Comparison of ENCODE assay signal across 8 mouse cellular contexts in genomic region chr11:114795231-114795746, GRCm38 (mm10). TPM values are rescaled to one million over a fixed set of nuclear protein-coding genes. Genes with fewer than 3 reads are reported as not detected.
DNase-seq lines count a peak whose midpoint lies in the region; ATAC-seq and TF ChIP-seq lines count a peak whose summit lies in the region.

No protein-coding gene starts in this region.

- peak overlapping the region; percentile 49 for H3K4me3 ChIP-seq in E14TG2a.4 (replicated peaks; ENCODE audit: low read length)
- H3K4me3 ChIP-seq in forebrain, embryonic 11.5 days (ENCODE audit: low read depth, low read length), result peak overlapping the region; percentile 31
- peak overlapping the region; percentile 23 for H3K4me3 ChIP-seq in lung, embryonic 14.5 days (ENCODE audit: low read depth, low read length)

- TF ChIP-seq CTCF in E14TG2a.4 (conservative IDR thresholded peaks at IDR 0.05; ENCODE audit: low read length), result no peak
- peak; percentile 38 for TF ChIP-seq CTCF in brain, embryonic 14.5 days (IDR thresholded peaks at IDR 0.05; ENCODE audit: borderline replicate concordance, extremely low read depth, insufficient read depth, insufficient read length)
- peak; percentile 51 for TF ChIP-seq CTCF in lung, embryonic 14.5 days (IDR thresholded peaks at IDR 0.05; ENCODE audit: low read depth)

- H3K4me2 ChIP-seq in forebrain, embryonic 11.5 days (ENCODE audit: low read depth, low read length, severe bottlenecking), result peak overlapping the region; percentile 60
- H3K4me2 ChIP-seq in lung, embryonic 14.5 days, result peak overlapping the region; percentile 57

- TF ChIP-seq POLR2A in brain, embryonic 14.5 days (IDR thresholded peaks at IDR 0.05; ENCODE audit: borderline replicate concordance, extremely low read depth, insufficient read depth, insufficient read length, poor library complexity, severe bottlenecking), result no peak

- peaks cover 62% of the 10 kb centered on the region for H3K4me1 ChIP-seq in E14TG2a.4 (replicated peaks; ENCODE audit: low read depth, low read length)
- H3K4me1 ChIP-seq in forebrain, embryonic 11.5 days (replicated peaks; ENCODE audit: control insufficient read depth, insufficient read depth, low read length), result peaks cover 40% of the 10 kb centered on the region
- peaks cover 3% of the 10 kb centered on the region; the same call in 1 of the 2 replicates for H3K4me1 ChIP-seq in lung, embryonic 14.5 days (ENCODE audit: insufficient read depth)

- H3K9ac ChIP-seq in forebrain, embryonic 11.5 days (ENCODE audit: low read length), result peak overlapping the region; percentile 66
- H3K9ac ChIP-seq in lung, embryonic 14.5 days, result no peak overlapping the region

- ATAC-seq in forebrain, embryonic 11.5 days (replicated peaks; ENCODE audit: low FRiP score), result peak; percentile 85
- peak; percentile 85 for ATAC-seq in lung, embryonic 14.5 days (ENCODE audit: insufficient read depth)
- no peak for ATAC-seq in erythroid progenitor cell, adult 5-6 weeks (replicated peaks; ENCODE audit: low FRiP score, poor library complexity, severe bottlenecking)

- H3K36me3 ChIP-seq in E14TG2a.4 (ENCODE audit: insufficient read depth, low read length), result no peaks in the 10 kb centered on the region
- no peaks in the 10 kb centered on the region for H3K36me3 ChIP-seq in forebrain, embryonic 11.5 days (ENCODE audit: control insufficient read depth, insufficient read depth, low read length)
- H3K36me3 ChIP-seq in lung, embryonic 14.5 days (ENCODE audit: insufficient read depth), result no peaks in the 10 kb centered on the region

- H3K9me3 ChIP-seq in E14TG2a.4 (ENCODE audit: low read length), result no peaks in the 10 kb centered on the region
- no peaks in the 10 kb centered on the region for H3K9me3 ChIP-seq in forebrain, embryonic 11.5 days (ENCODE audit: control insufficient read depth, low read length)
- no peaks in the 10 kb centered on the region for H3K9me3 ChIP-seq in lung, embryonic 14.5 days (ENCODE audit: low read depth, low read length)

- DNase-seq in brain, embryonic 14.5 days (ENCODE audit: low read depth), result peak; percentile 99
- peak; percentile 92 for DNase-seq in forebrain, embryonic 11.5 days (ENCODE audit: low spot score)
- peak; percentile 70 for DNase-seq in heart, postnatal 4 days
- peak; percentile 95 for DNase-seq in layer of hippocampus, adult 9-10 months (ENCODE audit: low spot score)
- DNase-seq in lung, embryonic 14.5 days, result peak; percentile 74
- peak; percentile 51 for DNase-seq in retina, adult 2 months (ENCODE audit: low read depth, low spot score)

- WGBS in forebrain, embryonic 11.5 days, result 0% methylated on average over 7 of the region's 7 CpGs
- 4% methylated on average over 7 of the region's 7 CpGs for whole genome bisulfite sequencing in lung, embryonic 14.5 days

- H3K27me3 ChIP-seq in E14TG2a.4 (ENCODE audit: insufficient read depth, low read length), result peaks cover 58% of the 10 kb centered on the region
- H3K27me3 ChIP-seq in forebrain, embryonic 11.5 days (ENCODE audit: control insufficient read depth, insufficient read depth, low read length), result peaks cover 30% of the 10 kb centered on the region
- H3K27me3 ChIP-seq in lung, embryonic 14.5 days (ENCODE audit: insufficient read depth, low read length), result peaks cover 40% of the 10 kb centered on the region

- H3K27ac ChIP-seq in forebrain, embryonic 11.5 days (ENCODE audit: low read depth, low read length), result peak overlapping the region; percentile 100
- no peak overlapping the region for H3K27ac ChIP-seq in lung, embryonic 14.5 days (ENCODE audit: low read depth)

RNA-seq across cellular contexts. Expression of gene Btbd17, which starts 0.5 kb away (rescaled TPM):
- polyA plus RNA-seq in brain, embryonic 14.5 days (2012; rRNA removed), result 36.2 and 50.6 TPM in 2 replicates
- polyA plus RNA-seq in forebrain, embryonic 11.5 days (2014; fragmentation: Nextera tagmentation; extraction: Ambion mirVana), result 42.2 and 47.3 TPM in 2 replicates
- total RNA-seq in heart, postnatal 4 days (2021), result under 1 TPM; 0.17 to 0.25 TPM
- polyA plus RNA-seq in lung, embryonic 14.5 days (2014; fragmentation: Nextera tagmentation; extraction: Ambion mirVana), result 0.65 and 1.3 TPM in 2 replicates
- not detected in 2 replicates for total RNA-seq in erythroid progenitor cell, adult 5-6 weeks (2015; ENCODE audit: low replicate concordance)
- not detected in 2 replicates for total RNA-seq in erythroid progenitor cell, adult 5-6 weeks (2017; ENCODE audit: low replicate concordance)

RNA-seq across cellular contexts. Expression of gene Gpr142, which starts 3.4 kb away (rescaled TPM):
- polyA plus RNA-seq in brain, embryonic 14.5 days (2012; rRNA removed), result 0.07 and 0.08 TPM in 2 replicates
- polyA plus RNA-seq in forebrain, embryonic 11.5 days (2014; fragmentation: Nextera tagmentation; extraction: Ambion mirVana), result not detected in 2 replicates
- not detected for total RNA-seq in heart, postnatal 4 days (2021)
- polyA plus RNA-seq in lung, embryonic 14.5 days (2014; fragmentation: Nextera tagmentation; extraction: Ambion mirVana), result 0.28 TPM in 1 of 2 replicates, not detected in the other
- not detected in 2 replicates for total RNA-seq in erythroid progenitor cell, adult 5-6 weeks (2015; ENCODE audit: low replicate concordance)
- total RNA-seq in erythroid progenitor cell, adult 5-6 weeks (2017; ENCODE audit: low replicate concordance), result not detected in 2 replicates

RNA-seq across cellular contexts. Expression of gene Kif19a, which starts 30.1 kb away (rescaled TPM):
- polyA plus RNA-seq in brain, embryonic 14.5 days (2012; rRNA removed), result 0.76 and 0.97 TPM in 2 replicates
- 0.83 and 1.2 TPM in 2 replicates for polyA plus RNA-seq in forebrain, embryonic 11.5 days (2014; fragmentation: Nextera tagmentation; extraction: Ambion mirVana)
- under 1 TPM; 0.26 to 0.81 TPM for total RNA-seq in heart, postnatal 4 days (2021)
- polyA plus RNA-seq in lung, embryonic 14.5 days (2014; fragmentation: Nextera tagmentation; extraction: Ambion mirVana), result 0.29 TPM in 1 of 2 replicates, not detected in the other
- not detected in 2 replicates for total RNA-seq in erythroid progenitor cell, adult 5-6 weeks (2015; ENCODE audit: low replicate concordance)
- not detected in 2 replicates for total RNA-seq in erythroid progenitor cell, adult 5-6 weeks (2017; ENCODE audit: low replicate concordance)

RNA-seq across cellular contexts. Expression of gene Gprc5c, which starts 55.7 kb away (rescaled TPM):
- polyA plus RNA-seq in brain, embryonic 14.5 days (2012; rRNA removed), result 4.1 and 7.4 TPM in 2 replicates
- polyA plus RNA-seq in forebrain, embryonic 11.5 days (2014; fragmentation: Nextera tagmentation; extraction: Ambion mirVana), result 14.1 and 14.4 TPM in 2 replicates
- total RNA-seq in heart, postnatal 4 days (2021), result 10 to 100 TPM; 11.9 to 12.1 TPM
- polyA plus RNA-seq in lung, embryonic 14.5 days (2014; fragmentation: Nextera tagmentation; extraction: Ambion mirVana), result 34.7 and 39.2 TPM in 2 replicates
- not detected in 2 replicates for total RNA-seq in erythroid progenitor cell, adult 5-6 weeks (2015; ENCODE audit: low replicate concordance)
- not detected in 2 replicates for total RNA-seq in erythroid progenitor cell, adult 5-6 weeks (2017; ENCODE audit: low replicate concordance)

Comparison
In these comparisons a context has a peak if more than half of its experiments do, and no peak if none do; other contexts are left out.
1. RNA of gene Btbd17, which starts 0.5 kb away (polyA plus RNA-seq): 42.2 to 47.3 TPM in forebrain, embryonic 11.5 days and 36.2 to 50.6 TPM in brain, embryonic 14.5 days; 0.65 to 1.3 TPM in lung, embryonic 14.5 days; every median in the first group is over 10 times any median in the second.
2. Peak in every context shown above with its lines, with median percentiles within 50 percentile points of each other: H3K4me3 ChIP-seq and DNase-seq.